Mouse (Mus musculus): ENCODE results near the gene Igsf9. TPM values are rescaled to one million over a fixed set of nuclear protein-coding genes. Genes with fewer than 3 reads are reported as not detected.

The Igsf9 gene
- 0.78 TPM for polyA plus RNA-seq (2017; shearing (Covaris generic))

GRCm38 (mm10) chr1:172481540-172482280 lies at the start of gene Igsf9:
TSS of gene Igsf9 (plus strand) at chr1:172481788.

DNA sequence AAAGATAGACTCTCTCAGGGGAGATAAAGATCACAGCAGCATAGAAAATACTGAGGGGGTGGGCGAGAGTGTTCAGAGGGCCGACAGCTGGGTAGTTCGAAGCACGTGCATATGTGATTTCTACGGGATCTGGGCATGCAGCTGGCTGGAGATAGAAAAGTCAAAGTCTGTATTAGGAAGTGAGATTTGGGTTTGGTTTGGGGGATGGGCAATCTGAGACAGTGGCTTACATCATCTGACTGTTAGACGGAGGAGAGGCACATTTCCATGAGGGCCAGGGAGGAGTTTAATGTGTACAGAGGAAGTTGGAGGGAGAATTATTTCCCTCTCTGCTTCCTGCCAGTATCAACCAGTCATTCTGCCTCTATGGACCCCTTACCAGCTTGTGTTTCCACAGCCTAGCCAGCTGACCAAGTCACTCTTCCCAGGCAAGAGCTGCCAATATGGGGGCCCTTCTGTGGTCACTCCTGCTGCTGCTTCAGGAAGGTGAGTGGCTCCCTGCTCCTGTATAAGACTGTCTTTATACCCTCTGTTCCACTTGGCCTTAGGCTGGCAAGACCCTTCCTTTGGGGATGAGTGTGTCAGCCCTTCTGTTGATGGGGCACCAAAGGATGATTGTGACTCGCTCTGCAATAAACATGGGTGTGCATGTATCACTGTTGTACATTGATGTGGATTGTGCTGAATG lies 6.4 kb upstream of the Igsf9 start, which contains the start of gene Slamf9:
Gene Slamf9 (plus strand): TSS at position 305 of the 688 bp plus-strand sequence.

GRCm38 (mm10) chr1:172499765-172500441 lies 18.3 kb downstream of the Igsf9 start, which contains the start of gene Tagln2:
TSS of gene Tagln2 (plus strand) at chr1:172500047.

GRCm38 (mm10) chr1:172520576-172521440 lies 39.2 kb downstream of the Igsf9 start, which contains the start of gene Cfap45:
TSS of gene Cfap45 (plus strand) at chr1:172520801.

Other genes starting within 250 kb of the Igsf9 start
- not detected for gene Atp1a4, start 223.4 kb upstream of the Igsf9 start, polyA plus RNA-seq (2017; shearing (Covaris generic))
- 55.0 TPM for gene Igsf8, start 220.1 kb upstream of the Igsf9 start, polyA plus RNA-seq (2017; shearing (Covaris generic))
- gene Atp1a2, start 183.7 kb upstream of the Igsf9 start, polyA plus RNA-seq (2017; shearing (Covaris generic)): not detected
- gene Kcnj9, start 152.5 kb upstream of the Igsf9 start, polyA plus RNA-seq (2017; shearing (Covaris generic)): not detected
- gene Kcnj10, start 140.6 kb upstream of the Igsf9 start, polyA plus RNA-seq (2017; shearing (Covaris generic)): 0.18 TPM
- 12.6 TPM for gene Pigm, start 105.2 kb upstream of the Igsf9 start, polyA plus RNA-seq (2017; shearing (Covaris generic))
- gene Slamf9, start 6.4 kb upstream of the Igsf9 start, polyA plus RNA-seq (2017; shearing (Covaris generic)): not detected
- gene Tagln2, start 18.3 kb downstream of the Igsf9 start, polyA plus RNA-seq (2017; shearing (Covaris generic)): 643 TPM
- gene Cfap45, start 39.0 kb downstream of the Igsf9 start, polyA plus RNA-seq (2017; shearing (Covaris generic)): 0.94 TPM
- not detected for gene Vsig8, start 74.2 kb downstream of the Igsf9 start, polyA plus RNA-seq (2017; shearing (Covaris generic))
- 0.60 TPM for gene Slamf8, start 108.8 kb downstream of the Igsf9 start, polyA plus RNA-seq (2017; shearing (Covaris generic))
- gene Fcrl6, start 120.8 kb downstream of the Igsf9 start, polyA plus RNA-seq (2017; shearing (Covaris generic)): not detected
- gene Dusp23, start 151.2 kb downstream of the Igsf9 start, polyA plus RNA-seq (2017; shearing (Covaris generic)): 3.1 TPM
- gene Crp, start 216.3 kb downstream of the Igsf9 start, polyA plus RNA-seq (2017; shearing (Covaris generic)): not detected

Measured in effector memory CD4-positive, alpha-beta T cell, adult 7 months (primary cell).